Mouse (Mus musculus) MEL (cell line): ENCODE results near the gene Brca1. TPM values are rescaled to one million over a fixed set of nuclear protein-coding genes. Genes with fewer than 3 reads are reported as not detected.

Experiments
- DNase-seq: peaks from one replicate; pipeline ENCODE4 v3.0.0; 2011; ENCODE audit warnings: low read depth, low spot score
- H3K27ac ChIP-seq: 2 replicates; pipeline ENCODE4 v1.5.1; 2012; ENCODE audit warnings: low read depth, mild to moderate bottlenecking, control low read depth, low read length, moderate library complexity; ENCODE audit not compliant: control insufficient read depth
- H3K27me3 ChIP-seq, 2 experiments: fragments of 150-350 bp in 1 of 2; sonication (generic) in 1 of 2; 2 replicates each; pipeline ENCODE4 v1.6.1; 2012; ENCODE audit warnings: low read length in 2 of 2, mild to moderate bottlenecking in 2 of 2, improper control_type of control experiment in 1 of 2, moderate library complexity in 1 of 2; ENCODE audit not compliant: insufficient read depth in 2 of 2, control insufficient read depth in 1 of 2
- H3K36me3 ChIP-seq, 2 experiments: 2 replicates each; pipeline ENCODE4 v1.6.1; 2012 to 2014; ENCODE audit warnings: low read length in 2 of 2, improper control_type of control experiment in 1 of 2, inconsistent platforms in 1 of 2, mild to moderate bottlenecking in 1 of 2; ENCODE audit not compliant: insufficient read depth in 2 of 2, control insufficient read depth in 1 of 2
- H3K4me1 ChIP-seq, 2 experiments: fragments of 150-350 bp in 1 of 2; sonication (generic) in 1 of 2; 2 replicates each; pipeline ENCODE4 v1.6.1; 2012; ENCODE audit warnings: low read length in 2 of 2, improper control_type of control experiment in 1 of 2, mild to moderate bottlenecking in 1 of 2; ENCODE audit not compliant: insufficient read depth in 2 of 2, control insufficient read depth in 1 of 2
- H3K4me3 ChIP-seq, 2 experiments: fragments of 150-350 bp in 1 of 2; sonication (generic) in 1 of 2; 2 replicates each; pipeline ENCODE4 v1.5.1; 2012; ENCODE audit warnings: low read depth in 2 of 2, low read length in 2 of 2, mild to moderate bottlenecking in 2 of 2, moderate library complexity in 2 of 2, control low read depth in 1 of 2, improper control_type of control experiment in 1 of 2; ENCODE audit not compliant: control insufficient read depth in 1 of 2, insufficient read depth in 1 of 2
- H3K79me2 ChIP-seq: 2 replicates; pipeline ENCODE4 v1.6.1; 2012; ENCODE audit warnings: mild to moderate bottlenecking, low read length, moderate library complexity; ENCODE audit not compliant: control insufficient read depth, poor library complexity, insufficient read depth
- H3K9ac ChIP-seq: 2 replicates; pipeline ENCODE4 v1.6.1; 2012; ENCODE audit warnings: low read depth, mild to moderate bottlenecking, control low read depth, low read length, moderate library complexity; ENCODE audit not compliant: control insufficient read depth, poor library complexity, severe bottlenecking
- H3K9me3 ChIP-seq: fragments of 150-350 bp; sonication (generic); replicated peaks from 2 replicates; pipeline ENCODE4 v1.6.1; 2012; ENCODE audit warnings: mild to moderate bottlenecking, low read length, improper control_type of control experiment, moderate library complexity; ENCODE audit not compliant: insufficient read depth
- BHLHE40 ChIP-seq: IDR thresholded peaks from 2 replicates; pipeline ENCODE4 v1.6.1; 2012; ENCODE audit warnings: low read depth, mild to moderate bottlenecking, inconsistent platforms, low read length, improper control_type of control experiment, borderline replicate concordance
- CHD1 ChIP-seq: IDR thresholded peaks from 2 replicates; pipeline ENCODE4 v1.6.1; 2012; ENCODE audit warnings: low read depth, mild to moderate bottlenecking, inconsistent platforms, low read length, improper control_type of control experiment
- ELF1 ChIP-seq: IDR thresholded peaks from 2 replicates; pipeline ENCODE4 v1.6.1; 2014; ENCODE audit warnings: low read depth, mild to moderate bottlenecking, inconsistent platforms, low read length, improper control_type of control experiment, moderate library complexity
- ETS1 ChIP-seq: IDR thresholded peaks from 2 replicates; pipeline ENCODE4 v1.6.1; 2012; ENCODE audit warnings: low read depth, mild to moderate bottlenecking, inconsistent platforms, low read length, improper control_type of control experiment, moderate library complexity
- GATA1 ChIP-seq: IDR thresholded peaks from 2 replicates; pipeline ENCODE4 v1.6.1; 2011; ENCODE audit warnings: low read depth, low read length, improper control_type of control experiment
- HCFC1 ChIP-seq: IDR thresholded peaks from 2 replicates; pipeline ENCODE4 v1.6.1; 2012; ENCODE audit warnings: low read depth, mild to moderate bottlenecking, inconsistent platforms, low read length, improper control_type of control experiment, moderate library complexity
- KAT2A ChIP-seq: conservative IDR thresholded peaks from 2 replicates; pipeline ENCODE4 v1.6.1; 2012; ENCODE audit warnings: low read depth, low read length, improper control_type of control experiment, inconsistent platforms
- MAFK ChIP-seq: IDR thresholded peaks from 2 replicates; pipeline ENCODE4 v1.6.1; 2011; ENCODE audit warnings: low read depth, mild to moderate bottlenecking, low read length, improper control_type of control experiment, borderline replicate concordance
- MAX ChIP-seq: IDR thresholded peaks from 2 replicates; pipeline ENCODE4 v1.6.1; 2011; ENCODE audit warnings: low read length, improper control_type of control experiment
- MAZ ChIP-seq: IDR thresholded peaks from 2 replicates; pipeline ENCODE4 v1.6.1; 2012; ENCODE audit warnings: low read depth, mild to moderate bottlenecking, inconsistent platforms, low read length, improper control_type of control experiment
- MXI1 ChIP-seq: IDR thresholded peaks from 2 replicates; pipeline ENCODE4 v1.6.1; 2011; ENCODE audit warnings: mild to moderate bottlenecking, low read depth, low read length, improper control_type of control experiment
- NELFE ChIP-seq: IDR thresholded peaks from 2 replicates; pipeline ENCODE4 v1.6.1; 2011; ENCODE audit warnings: low read depth, low read length, improper control_type of control experiment
- POLR2A ChIP-seq, 2 experiments: IDR thresholded peaks; 2 replicates each; pipeline ENCODE4 v1.6.1; 2011 to 2012; ENCODE audit warnings: low read length in 2 of 2, mild to moderate bottlenecking in 2 of 2, control low read depth in 1 of 2, improper control_type of control experiment in 1 of 2, low read depth in 1 of 2, moderate library complexity in 1 of 2; ENCODE audit not compliant: control insufficient read depth in 1 of 2, insufficient read depth in 1 of 2, poor library complexity in 1 of 2
- RAD21 ChIP-seq: IDR thresholded peaks from 2 replicates; pipeline ENCODE4 v1.6.1; 2011; ENCODE audit warnings: mild to moderate bottlenecking, low read depth, low read length, improper control_type of control experiment
- SIN3A ChIP-seq: IDR thresholded peaks from 2 replicates; pipeline ENCODE4 v1.6.1; 2012; ENCODE audit warnings: low read length, improper control_type of control experiment, inconsistent platforms
- TAL1 ChIP-seq: IDR thresholded peaks from 2 replicates; pipeline ENCODE4 v1.6.1; 2012; ENCODE audit warnings: mild to moderate bottlenecking, inconsistent platforms, low read length, moderate library complexity, mixed read lengths
- TBP ChIP-seq: IDR thresholded peaks from 2 replicates; pipeline ENCODE4 v1.8.0; 2011; ENCODE audit warnings: low read depth, low read length, improper control_type of control experiment
- TCF12 ChIP-seq: IDR thresholded peaks from 2 replicates; pipeline ENCODE4 v1.6.1; 2014; ENCODE audit warnings: low read depth, mild to moderate bottlenecking, inconsistent platforms, low read length, improper control_type of control experiment, moderate library complexity
- USF2 ChIP-seq, 2 experiments: IDR thresholded peaks; 2 replicates each; pipeline ENCODE4 v1.6.1; 2011 to 2012; ENCODE audit warnings: improper control_type of control experiment in 2 of 2, low read length in 2 of 2, borderline replicate concordance in 1 of 2, inconsistent platforms in 1 of 2, low read depth in 1 of 2, mild to moderate bottlenecking in 1 of 2; ENCODE audit not compliant: insufficient read depth in 1 of 2
- ZKSCAN1 ChIP-seq: IDR thresholded peaks from 2 replicates; pipeline ENCODE4 v1.6.1; 2012; ENCODE audit warnings: low read depth, mild to moderate bottlenecking, inconsistent platforms, low read length, improper control_type of control experiment, moderate library complexity
- ZMIZ1 ChIP-seq: IDR thresholded peaks from 2 replicates; pipeline ENCODE4 v1.6.1; 2012; ENCODE audit warnings: low read depth, mild to moderate bottlenecking, inconsistent platforms, low read length, improper control_type of control experiment, moderate library complexity
- polyA plus RNA-seq, 2 experiments: library from polyadenylated mRNA; stranded (reverse) in 1 of 2; unstranded in 1 of 2; fragments of >175 nt in 1 of 2; fragments of >200 nt in 1 of 2; gene quantifications; 2 replicates each; pipeline versions ENCODE4 v1.2.1 to v1.2.4; 2012; ENCODE audit warnings: low replicate concordance in 2 of 2, low read depth in 1 of 2; ENCODE audit not compliant: insufficient read length in 2 of 2, insufficient read depth in 1 of 2, missing spikeins in 1 of 2
- total RNA-seq: library from RNA; depleted of rRNA; stranded (reverse); fragments of 300-350 nt; gene quantifications from 2 replicates; pipeline ENCODE4 v1.2.3, GENCODE M21; 2012

Gene Brca1
- total and polyA plus RNA-seq, 3 experiments, result 25.7 to 1,155 (median 35.3) TPM

GRCm38 (mm10) chr11:101599156-101599555 is 47.4 kb upstream of the Brca1 start, which contains the start of gene Gm11634:
TSS of gene Gm11634 (minus strand) at chr11:101599256.
- Histone ChIP-seq H3K9me3 (no peaks in the 10 kb centered on the region), H3K9ac (no peak within 1 kb of the TSS), H3K27ac (no peak within 1 kb of the TSS), H3K27me3 (no peaks in the 10 kb centered on the region; a peak in 2 of 4 replicates), H3K4me3 (no peak within 1 kb of the TSS), H3K79me2 (no peaks in the 10 kb centered on the region), H3K36me3 (no peaks in the 10 kb centered on the region; a peak in 1 of 4 replicates), H3K4me1 (no peaks in the 10 kb centered on the region)
- TF ChIP-seq TCF12, result no peak
- no peak for TF ChIP-seq TBP
- TF ChIP-seq MAX, result no peak
- TF ChIP-seq MXI1, result no peak
- TF ChIP-seq USF2 (IDR thresholded peaks at IDR 0.05; ENCODE audit: borderline replicate concordance in 1 of 2, insufficient read depth in 1 of 2, low read depth in 1 of 2, low read length in 2 of 2), result no peak
- TF ChIP-seq ETS1, result no peak
- no peak for TF ChIP-seq ELF1
- TF ChIP-seq MAZ, result no peak
- no peak for TF ChIP-seq POLR2A (IDR thresholded peaks at IDR 0.05; ENCODE audit: control insufficient read depth in 1 of 2, insufficient read depth in 1 of 2, low read depth in 1 of 2, low read length in 2 of 2, poor library complexity in 1 of 2)
- no peak for TF ChIP-seq MAFK
- no peak for TF ChIP-seq GATA1
- no peak for TF ChIP-seq NELFE
- TF ChIP-seq CHD1, result no peak
- no peak for TF ChIP-seq KAT2A
- TF ChIP-seq TAL1, result no peak
- TF ChIP-seq ZKSCAN1, result no peak
- no peak for TF ChIP-seq ZMIZ1
- TF ChIP-seq RAD21, result no peak
- TF ChIP-seq BHLHE40, result no peak
- DNase-seq, result no peak

GRCm38 (mm10) chr11:101589989-101590624 is 38.4 kb upstream of the Brca1 start:
- TF ChIP-seq BHLHE40 (no peak), SIN3A (no peak), ETS1 (no peak), TBP (no peak), HCFC1 (no peak)
- TF ChIP-seq, all 39 proteins: peak for 0
- Histone ChIP-seq H3K9ac (no peak overlapping the region), H3K4me3 (no peak overlapping the region), H3K36me3 (no peaks in the 10 kb centered on the region; a peak in 1 of 4 replicates), H3K79me2 (no peaks in the 10 kb centered on the region), H3K4me1 (peaks cover 0 to 5% of the 10 kb centered on the region in 2 experiments; a peak in 1 of 4 replicates), H3K27ac (no peak overlapping the region), H3K27me3 (no peaks in the 10 kb centered on the region), H3K9me3 (no peaks in the 10 kb centered on the region)
- DNase-seq, result no peak
